Mouse (Mus musculus): ENCODE data around the gene Rab1b.

DNA sequence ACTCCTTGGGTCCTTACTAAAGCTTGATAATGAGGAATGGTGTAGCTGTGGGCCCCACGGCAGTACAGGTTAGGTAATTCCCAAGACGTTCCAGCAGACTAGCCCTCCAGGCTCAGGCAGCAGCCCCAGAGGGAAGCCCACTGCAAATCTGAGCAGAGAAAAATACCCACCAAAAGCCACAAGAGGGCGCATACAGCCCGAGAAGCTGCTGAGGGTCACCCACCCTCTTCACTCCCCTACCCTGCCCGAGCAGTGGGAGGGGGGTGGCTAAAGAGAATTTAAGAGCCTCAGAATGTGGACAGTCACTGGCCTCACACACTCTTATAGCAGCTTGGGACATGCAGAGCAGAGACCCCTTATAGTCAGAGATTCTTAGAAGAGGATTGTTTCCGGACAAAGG lies 50.6 kb downstream of the Rab1b start:
- TF ChIP-seq MYOG (IDR thresholded peaks at IDR 0.05; ENCODE audit: control insufficient read depth in 1 of 3, insufficient read depth in 1 of 3, insufficient read length in 2 of 3, low read depth in 2 of 3) (no peak), POLR2A (IDR thresholded peaks at IDR 0.05; ENCODE audit: insufficient read length, low read depth) (no peak), TCF12 (IDR thresholded peaks at IDR 0.05; ENCODE audit: insufficient read depth, poor library complexity, severe bottlenecking) (no peak), SRF (IDR thresholded peaks at IDR 0.05; ENCODE audit: control insufficient read depth, insufficient read length, low read depth) (no peak), TCF3 (IDR thresholded peaks at IDR 0.05; ENCODE audit: insufficient read length, low read depth) (no peak), MAX (IDR thresholded peaks at IDR 0.05; ENCODE audit: low read depth) (no peak), USF1 (IDR thresholded peaks at IDR 0.05; ENCODE audit: low read depth) (no peak), POLR2AphosphoS2 (IDR thresholded peaks at IDR 0.05; ENCODE audit: insufficient read length, low read depth) (peak; percentile 50), E2F4 (IDR thresholded peaks at IDR 0.05; ENCODE audit: insufficient read depth) (no peak)
